Comparison of ENCODE assay signal across 21 mouse cellular contexts in the genomic region with DNA sequence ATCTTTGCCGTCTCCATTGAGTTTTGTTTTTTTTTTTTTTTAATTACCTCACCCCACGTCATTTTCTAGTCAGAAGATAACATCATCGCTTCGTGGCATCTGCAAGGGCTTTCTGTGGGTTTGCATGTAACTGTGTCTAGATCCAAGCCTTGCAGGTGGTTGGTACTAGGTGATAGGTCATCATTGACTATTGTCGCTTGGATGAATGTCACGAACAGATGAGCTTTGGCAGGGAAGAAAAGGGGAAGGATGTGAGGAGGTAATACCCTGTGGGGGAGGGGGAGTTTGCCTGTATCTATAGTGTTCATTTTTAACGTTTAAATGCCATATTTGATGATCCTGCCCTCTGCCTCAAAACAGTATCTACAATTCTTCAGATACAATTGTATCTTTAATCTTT.
DNase-seq lines count a peak whose midpoint lies in the region; ATAC-seq lines count a peak whose summit lies in the region.
"Had no signal": no experiment of that assay in that cellular context is flagged by ENCODE, and none has a peak within 500 bp of the region (broad histone marks: within the 10 kb centered on the region; RNA-seq: fewer than 3 reads in every experiment).

No protein-coding gene starts in this region.

- peak; percentile 39; the same call in 1 of the 2 replicates for ATAC-seq in common myeloid progenitor, adult 5-6 weeks (replicated peaks; ENCODE audit: low read depth, poor library complexity, severe bottlenecking)
- ATAC-seq in neutrophil, adult 5-6 weeks (ENCODE audit: extremely low read depth, insufficient number of reproducible peaks, low FRiP score, poor library complexity, severe bottlenecking), result peak; percentile 39; the same call in 1 of the 2 replicates
- ATAC-seq: forebrain, embryonic 15.5 days; inflammation-experienced regulatory T-cells, adult 6 months; lung, postnatal 0 days; midbrain, embryonic 16.5 days had no signal

- DNase-seq in thymus, postnatal 0 days (ENCODE audit: low spot score), result peak; percentile 9
- no peak for DNase-seq in thymus, postnatal 36 days
- no peak for DNase-seq in frontal cortex, postnatal 14 days (ENCODE audit: low spot score in 2 of 2)
- no peak for DNase-seq in retina, embryonic 14.5 days (ENCODE audit: low spot score)
- no peak for DNase-seq in ovary, postnatal 10 days (ENCODE audit: low spot score)
- DNase-seq: adrenal gland, postnatal 10 days; cerebellum, adult 9-10 months; gastrocnemius, adult 2 months; heart, postnatal 10 days; kidney, adult 11 months; kidney, postnatal 14 days; layer of hippocampus, adult 9-11 months; liver, embryonic 13.5 days; lung, adult 18-20 months; lung, postnatal 4 days had no signal
